Mouse (Mus musculus) mouse trophoblast stem cell (cell line): Measurements from ENCODE around the gene Ncapd3.

Source experiments
- in situ Hi-C, 2 experiments: fragments of 300-500 bp; cut with MseI, MboI; formaldehyde crosslinking; loops; 2 replicates in 1 of 2; 3 replicates in 1 of 2; pipeline ENCODE4 v1.15.1; 2025

Ncapd3 gene

GRCm38 (mm10) chr9:27122076-27122475 is 92.1 kb downstream of the Ncapd3 start:
- in situ Hi-C loops: no loop called here

- in situ Hi-C loops: no loop called here
Measured at GRCm38 (mm10) chr9:27122963-27123362, 93.0 kb downstream of the Ncapd3 start.

- in situ Hi-C loops: no loop called here
Measured at GRCm38 (mm10) chr9:27123947-27124346, 94.0 kb downstream of the Ncapd3 start.

- in situ Hi-C loops: no loop called here
Measured at GRCm38 (mm10) chr9:27125450-27125849, 95.5 kb downstream of the Ncapd3 start.

GRCm38 (mm10) chr9:27126543-27126942 is 96.6 kb downstream of the Ncapd3 start:
- in situ Hi-C loops: no loop called here

GRCm38 (mm10) chr9:27128629-27129028 is 98.7 kb downstream of the Ncapd3 start:
- in situ Hi-C loops: no loop called here

GRCm38 (mm10) chr9:27134410-27134809 is 104.4 kb downstream of the Ncapd3 start:
- in situ Hi-C loops: no loop called here

GRCm38 (mm10) chr9:27135372-27135771 is 105.4 kb downstream of the Ncapd3 start:
- in situ Hi-C loops: no loop called here

- in situ Hi-C loops: no loop called here
Measured at GRCm38 (mm10) chr9:27136651-27137050, 106.7 kb downstream of the Ncapd3 start.

- in situ Hi-C loops: no loop called here
Measured at GRCm38 (mm10) chr9:27140432-27141065, 110.6 kb downstream of the Ncapd3 start.

GRCm38 (mm10) chr9:27144271-27144840 is 114.4 kb downstream of the Ncapd3 start:
- in situ Hi-C loops: no loop called here
